Comparison of ENCODE assay signal across 9 mouse cellular contexts in the genomic region with DNA sequence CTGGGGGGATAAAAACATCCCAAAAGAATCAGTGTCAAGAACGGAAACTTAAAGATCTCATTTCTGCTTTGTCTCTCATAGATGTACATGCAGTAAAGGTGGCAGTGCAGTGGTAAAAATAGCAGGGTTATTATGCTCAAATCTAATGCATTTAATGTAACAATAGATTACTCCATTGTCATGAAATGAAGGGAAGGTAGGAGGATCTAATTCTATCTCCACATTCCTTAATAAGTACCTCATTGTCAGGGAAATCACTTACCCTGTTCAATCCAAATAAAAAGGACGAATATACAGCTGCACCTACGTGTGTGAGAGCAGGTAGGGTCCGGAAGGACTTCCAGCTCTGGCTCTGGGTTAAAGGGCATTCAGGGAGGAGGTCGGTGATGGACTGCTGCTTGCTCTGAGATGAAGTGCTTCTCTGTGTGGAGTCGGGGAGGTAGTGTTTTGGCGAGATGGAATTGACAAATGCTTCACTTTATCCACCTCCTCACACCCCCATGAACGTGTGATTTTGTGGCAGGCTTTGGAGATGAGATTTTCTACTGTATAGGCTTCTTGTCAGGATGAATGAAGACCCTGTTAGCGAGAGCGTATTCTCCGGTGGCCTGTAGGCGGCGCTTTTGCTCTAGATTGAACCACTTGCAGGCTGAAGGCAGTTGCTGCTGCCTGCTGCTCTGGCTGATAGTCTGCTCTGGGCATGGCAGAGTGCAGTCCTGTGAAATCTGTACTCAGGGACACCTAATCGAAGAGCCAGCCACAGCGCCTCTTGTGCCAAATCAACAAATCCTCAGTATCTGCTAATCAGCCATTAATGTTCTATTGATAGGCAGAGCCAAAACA.
DNase-seq lines count a peak whose midpoint lies in the region; ATAC-seq lines count a peak whose summit lies in the region.
"Had no signal": no experiment of that assay in that cellular context is flagged by ENCODE, and none has a peak within 500 bp of the region (broad histone marks: within the 10 kb centered on the region; RNA-seq: fewer than 3 reads in every experiment).

No protein-coding gene starts in this region.

- H3K9ac ChIP-seq in hindbrain, embryonic 11.5 days (ENCODE audit: low read depth, low read length), result no peak overlapping the region
- H3K9ac ChIP-seq: heart, embryonic 15.5 days had no signal

- H3K36me3 ChIP-seq in embryonic facial prominence, embryonic 10.5 days (replicated peaks), result no peaks in the 10 kb centered on the region
- no peaks in the 10 kb centered on the region for H3K36me3 ChIP-seq in hindbrain, embryonic 11.5 days (ENCODE audit: control insufficient read depth, insufficient read depth, low read length)
- H3K36me3 ChIP-seq: heart, embryonic 15.5 days had no signal

- no peak overlapping the region for H3K4me3 ChIP-seq in embryonic facial prominence, embryonic 10.5 days
- no peak overlapping the region for H3K4me3 ChIP-seq in hindbrain, embryonic 11.5 days (ENCODE audit: low read depth, low read length)
- H3K4me3 ChIP-seq: heart, embryonic 15.5 days had no signal

- DNase-seq in gastrocnemius, postnatal 10 days, result peak; percentile 48
- DNase-seq in gastrocnemius, adult 18-20 months (ENCODE audit: low spot score), result no peak
- DNase-seq in adrenal gland, postnatal 14 days, result peak; percentile 60
- DNase-seq in embryonic facial prominence, embryonic 10.5 days (ENCODE audit: low spot score), result peak; percentile 81
- DNase-seq in hindbrain, embryonic 11.5 days (ENCODE audit: low spot score), result peak; percentile 84
- DNase-seq in left cerebral cortex, adult 11 months (ENCODE audit: low spot score), result peak; percentile 74
- peak; percentile 71 for DNase-seq in neural tube, embryonic 10.5 days (ENCODE audit: extremely low spot score, low spot score)
- peak; percentile 13 for DNase-seq in yolk sac, embryonic 10.5 days (ENCODE audit: low spot score)

- no peak overlapping the region for H3K4me2 ChIP-seq in hindbrain, embryonic 11.5 days (replicated peaks; ENCODE audit: low read depth, low read length)
- H3K4me2 ChIP-seq: heart, embryonic 15.5 days had no signal

- 24% methylated on average over 15 of the region's 15 CpGs for WGBS in embryonic facial prominence, embryonic 10.5 days
- 26% methylated on average over 15 of the region's 15 CpGs for WGBS in hindbrain, embryonic 11.5 days

- peak; percentile 84 for ATAC-seq in hindbrain, embryonic 11.5 days (ENCODE audit: low FRiP score)

- H3K9me3 ChIP-seq in embryonic facial prominence, embryonic 10.5 days, result no peaks in the 10 kb centered on the region
- no peaks in the 10 kb centered on the region for H3K9me3 ChIP-seq in hindbrain, embryonic 11.5 days (ENCODE audit: control insufficient read depth, low read length)
- H3K9me3 ChIP-seq: heart, embryonic 15.5 days had no signal

- no peaks in the 10 kb centered on the region for H3K27me3 ChIP-seq in embryonic facial prominence, embryonic 10.5 days (replicated peaks; ENCODE audit: low read depth, poor library complexity, severe bottlenecking)
- no peaks in the 10 kb centered on the region for H3K27me3 ChIP-seq in hindbrain, embryonic 11.5 days (ENCODE audit: control insufficient read depth, insufficient read depth, low read length)
- H3K27me3 ChIP-seq: heart, embryonic 15.5 days had no signal

- no peak overlapping the region for H3K27ac ChIP-seq in embryonic facial prominence, embryonic 10.5 days (replicated peaks)
- no peak overlapping the region for H3K27ac ChIP-seq in hindbrain, embryonic 11.5 days (ENCODE audit: low read depth, low read length)
- H3K27ac ChIP-seq: heart, embryonic 15.5 days had no signal

- H3K4me1 ChIP-seq in embryonic facial prominence, embryonic 10.5 days, result no peaks in the 10 kb centered on the region
- no peaks in the 10 kb centered on the region for H3K4me1 ChIP-seq in hindbrain, embryonic 11.5 days (replicated peaks; ENCODE audit: control insufficient read depth, insufficient read depth, low read length)
- H3K4me1 ChIP-seq: heart, embryonic 15.5 days had no signal
